Mouse (Mus musculus) lung, adult 18-20 months (tissue): ENCODE measurements at regions not wholly inside any gene's neighbourhood (a gene's known extent, or its start where the extent isn't known, plus 50 kb on each side); places are given as distances from the start of the nearest gene placed in this dataset.

Experiments used
- DNase-seq, 2 experiments: peaks; one replicate each; pipeline ENCODE4 v3.0.0; 2022; ENCODE audit warnings: mixed read lengths in 2 of 2

DNA sequence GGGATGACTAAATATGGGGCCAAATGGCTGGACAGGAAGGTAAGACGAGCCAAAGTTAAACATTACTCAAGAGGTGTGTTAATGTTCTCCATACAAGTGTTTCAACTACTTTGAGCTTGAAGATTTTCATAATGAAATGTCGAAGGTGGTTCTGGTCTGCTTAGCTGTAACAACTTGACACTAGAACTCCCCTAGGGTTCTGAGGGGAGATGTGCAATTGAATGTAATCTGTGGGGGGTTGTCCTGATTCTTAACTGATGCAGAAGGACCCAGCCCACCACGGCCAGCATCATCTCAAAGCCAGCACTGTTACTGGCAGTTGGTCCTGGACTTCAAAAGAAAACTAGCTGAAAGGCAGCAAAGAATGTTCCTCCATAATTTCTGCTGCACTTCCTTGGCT, 55.3 kb downstream of the Gpr88 start:
- no peak for DNase-seq

DNA sequence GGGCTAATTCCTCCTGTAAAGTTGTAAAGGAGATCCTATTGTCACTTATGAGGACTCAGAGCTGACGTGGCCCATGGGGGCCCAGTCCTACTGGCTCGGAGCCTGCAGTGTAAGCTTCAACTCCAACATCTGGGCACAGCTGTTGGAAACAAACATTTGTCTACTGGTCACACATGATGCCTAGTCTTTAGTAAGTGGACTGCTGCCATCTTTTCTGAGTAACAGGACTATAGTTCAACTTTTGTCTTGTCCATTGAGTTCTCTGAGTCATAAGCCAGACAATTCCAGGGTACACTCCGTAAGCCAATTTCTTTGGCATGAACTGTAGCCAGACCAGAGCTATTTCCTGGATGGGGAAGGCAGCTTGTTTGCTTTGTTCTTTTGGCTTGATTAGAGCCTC, 58.6 kb downstream of the Gpr88 start:
- peak in 1 of 2 experiments; percentile 41 for DNase-seq

DNA sequence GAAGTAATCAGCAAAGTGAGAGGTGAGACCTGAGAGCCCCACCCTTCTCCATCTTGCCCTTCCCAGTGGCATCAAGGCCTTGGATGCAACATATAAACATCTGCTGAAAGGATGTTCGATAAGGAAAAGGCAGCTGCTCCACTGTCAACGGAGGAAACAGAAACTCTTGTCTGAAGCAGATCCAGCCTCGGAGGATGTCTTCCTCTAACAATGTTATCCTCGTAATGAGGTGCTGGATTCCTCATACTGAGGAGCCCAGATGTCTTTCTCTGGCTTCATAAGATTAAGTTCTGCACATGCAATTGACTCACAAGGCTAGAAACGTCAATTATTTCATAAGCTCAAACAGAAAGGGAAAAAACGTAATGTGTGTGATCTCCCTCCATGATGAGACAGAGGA, 61.8 kb upstream of the Vcam1 start:
- DNase-seq, result no peak

DNA sequence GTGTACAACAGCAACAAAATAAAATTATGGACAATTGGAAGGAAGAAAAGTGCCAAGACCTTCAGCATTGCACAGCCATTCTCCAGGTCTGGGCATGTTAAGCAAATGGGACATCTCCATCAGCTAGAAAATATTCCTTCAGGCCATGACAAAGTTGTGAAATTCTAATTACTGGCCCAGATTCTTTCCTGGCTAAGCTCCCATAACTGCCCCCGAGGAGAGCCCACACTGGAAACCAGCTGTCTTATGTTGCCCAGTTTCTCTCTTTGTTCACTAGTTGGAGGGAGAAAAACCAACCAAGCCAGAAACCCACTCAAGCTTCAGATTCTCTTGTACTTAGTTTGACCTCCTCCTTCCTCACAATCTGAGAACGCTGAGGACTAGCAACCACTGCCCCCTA, 61.2 kb upstream of the Vcam1 start:
- DNase-seq, result no peak

DNA sequence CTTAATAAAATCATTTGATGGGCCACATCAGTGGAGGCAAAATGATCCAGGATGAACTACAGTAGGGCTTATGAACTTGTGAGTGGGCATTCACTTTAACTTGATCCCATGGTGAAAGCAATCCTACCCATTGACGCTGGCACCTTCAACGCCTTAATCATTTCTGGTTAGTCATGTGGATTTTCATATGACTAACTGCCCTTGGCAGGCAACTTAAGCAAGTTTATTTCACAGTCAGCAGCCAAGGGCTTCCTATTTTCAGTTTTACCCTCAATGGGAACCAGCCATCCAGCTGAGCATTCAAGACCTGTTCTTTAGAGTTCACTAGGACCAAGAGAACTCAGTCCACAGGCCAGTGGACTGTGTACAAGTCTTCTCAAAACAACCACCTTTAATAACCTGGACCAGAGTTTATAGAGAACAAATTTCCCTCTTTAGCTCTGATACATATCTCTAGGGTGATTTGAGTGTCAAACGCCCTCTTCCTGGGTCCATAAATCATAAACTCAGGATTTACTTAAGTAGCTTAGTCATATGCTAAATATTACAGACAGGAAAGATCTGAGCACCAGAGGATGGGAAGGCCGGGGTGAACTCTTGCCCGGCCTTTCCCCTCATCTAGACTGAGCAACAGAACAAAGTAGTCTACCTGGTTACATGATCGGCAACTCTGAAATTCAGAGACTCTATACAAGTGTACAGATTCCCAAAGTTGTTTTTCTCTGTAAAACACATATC, 60.0 kb upstream of the Vcam1 start:
- DNase-seq, result no peak

DNA sequence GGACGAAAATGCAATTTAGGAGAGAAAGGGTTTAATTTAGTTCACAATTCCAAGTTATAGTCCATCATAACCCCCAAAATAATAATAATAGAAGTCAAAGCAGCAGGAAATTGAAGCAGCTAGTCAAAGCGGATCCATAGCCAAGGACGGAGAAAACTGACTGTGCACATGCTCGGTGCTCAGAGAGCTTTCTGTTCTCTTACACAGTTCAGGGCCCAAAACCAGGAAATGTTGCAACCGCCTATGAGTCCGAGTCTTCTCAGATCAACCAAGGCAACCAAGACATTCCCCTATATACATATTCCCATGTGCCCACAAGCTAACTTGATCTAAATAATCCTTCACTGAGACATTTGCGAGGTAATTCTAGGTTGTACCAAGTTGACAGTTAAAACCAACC, 55.7 kb upstream of the Vcam1 start:
- DNase-seq, result no peak

DNA sequence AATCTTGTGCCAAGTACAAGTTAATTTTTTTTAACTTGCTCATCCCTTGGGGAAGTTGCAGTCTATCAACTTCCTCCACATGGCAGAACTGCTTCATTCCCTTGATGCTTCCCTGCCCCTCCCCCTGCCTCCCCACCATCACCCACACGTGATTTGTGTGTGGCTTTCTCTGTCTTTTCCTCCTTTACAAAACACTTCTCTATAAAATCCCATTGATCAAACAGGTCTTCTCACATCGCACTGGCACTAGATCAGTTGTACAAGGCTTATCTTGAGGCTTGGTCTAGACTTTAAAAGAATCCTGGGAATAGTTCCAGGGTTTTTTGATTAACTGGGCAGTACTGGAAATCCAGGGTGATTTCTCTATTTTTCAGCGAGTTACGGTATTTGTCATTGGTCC, 55.0 kb upstream of the Vcam1 start:
- peak; percentile 41 to 42 for DNase-seq

DNA sequence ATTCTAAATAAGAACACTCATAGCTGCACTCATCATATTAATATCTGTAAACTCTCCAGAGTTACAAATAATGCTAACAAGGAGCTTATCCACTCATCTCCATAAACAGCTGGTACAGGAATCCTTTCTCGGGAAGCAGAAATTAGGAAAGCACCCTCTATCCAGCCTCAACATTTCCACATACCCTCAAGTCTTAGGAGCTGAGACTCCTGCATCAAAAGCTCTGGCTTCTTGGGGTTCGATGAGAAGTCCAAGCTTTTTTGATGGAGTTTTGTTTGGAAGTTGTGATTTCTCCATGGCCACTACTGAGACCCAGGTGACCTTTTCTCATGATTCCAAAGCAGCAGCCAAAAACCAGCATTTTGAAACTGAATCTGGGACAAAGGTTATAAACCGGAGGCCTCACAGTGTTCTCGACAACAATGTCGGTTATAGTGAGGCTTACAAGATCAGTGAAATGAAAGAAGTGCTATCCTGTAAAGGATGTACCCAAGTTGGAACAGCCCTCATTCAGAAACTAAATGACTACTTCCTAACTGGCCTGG, 50.9 kb upstream of the Vcam1 start:
- DNase-seq, result no peak
